Mouse (Mus musculus) urinary bladder, postnatal 10 days (tissue): ENCODE results near the gene Lmtk2.

ENCODE experiments used
- DNase-seq: peaks from one replicate; pipeline ENCODE4 v3.0.0; 2022; ENCODE audit warnings: low spot score

Gene Lmtk2

DNA sequence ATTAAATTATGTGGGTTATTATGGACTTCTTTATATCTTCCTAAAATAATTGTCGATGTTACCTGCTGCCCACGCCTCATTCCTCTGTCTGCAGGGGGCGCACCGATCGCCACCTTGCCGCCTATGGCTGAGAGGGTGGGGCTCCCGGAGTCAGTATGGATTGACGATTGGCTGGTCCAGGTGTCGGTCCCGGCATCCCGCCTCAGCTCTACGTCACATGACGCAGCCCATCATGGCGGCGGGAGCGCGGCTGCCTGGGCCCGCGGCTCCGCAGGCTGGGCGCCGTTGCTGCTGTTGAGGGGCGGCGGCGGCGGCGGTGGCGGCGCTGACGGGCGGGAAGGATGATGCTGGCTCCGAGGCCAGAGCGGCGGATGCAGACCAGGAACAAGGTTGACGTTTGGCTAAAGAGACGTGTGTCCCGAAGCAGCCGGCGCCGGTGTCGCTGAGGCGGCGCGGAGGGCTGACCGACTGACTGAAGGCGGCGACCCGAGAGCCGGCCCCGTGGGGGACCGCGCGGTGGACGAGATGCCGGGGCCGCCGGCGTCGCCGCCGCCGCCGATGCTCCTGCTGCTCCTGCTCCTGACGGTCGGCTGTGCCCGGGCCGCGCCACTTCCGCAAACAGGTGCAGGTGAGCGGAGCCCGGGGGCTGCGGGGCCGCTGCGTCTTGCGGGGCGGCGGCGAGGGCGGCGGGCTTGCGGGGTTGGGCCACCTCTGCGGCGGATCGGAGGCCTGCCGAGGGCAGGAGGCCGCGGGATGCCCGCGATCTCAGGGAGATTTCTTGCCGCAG, at the start of gene Lmtk2:
TSS of gene Lmtk2 (plus strand) at position 288 of the 787 bp plus-strand sequence.
- DNase-seq = peak; percentile 90

DNA sequence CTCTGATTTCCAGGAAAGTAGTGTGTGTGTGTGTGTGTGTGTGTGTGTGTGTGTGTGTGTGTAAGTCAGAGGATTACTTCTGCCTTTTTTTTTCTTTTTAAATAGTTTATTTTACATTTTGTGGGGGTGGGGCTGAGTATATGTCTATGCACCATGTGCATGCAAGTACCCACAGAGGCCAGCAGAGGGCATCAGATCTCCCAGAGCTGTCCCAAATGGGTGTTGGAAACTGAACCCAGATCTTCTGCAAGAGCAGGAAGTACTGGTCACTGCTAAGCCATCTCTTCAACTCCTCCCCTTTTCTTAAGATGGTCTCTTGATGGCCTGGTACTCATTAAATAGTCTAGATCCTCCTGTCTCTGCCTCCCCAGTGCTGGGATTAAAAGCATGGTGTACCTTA, 49.0 kb upstream of the Lmtk2 start:
- no peak for DNase-seq

DNA sequence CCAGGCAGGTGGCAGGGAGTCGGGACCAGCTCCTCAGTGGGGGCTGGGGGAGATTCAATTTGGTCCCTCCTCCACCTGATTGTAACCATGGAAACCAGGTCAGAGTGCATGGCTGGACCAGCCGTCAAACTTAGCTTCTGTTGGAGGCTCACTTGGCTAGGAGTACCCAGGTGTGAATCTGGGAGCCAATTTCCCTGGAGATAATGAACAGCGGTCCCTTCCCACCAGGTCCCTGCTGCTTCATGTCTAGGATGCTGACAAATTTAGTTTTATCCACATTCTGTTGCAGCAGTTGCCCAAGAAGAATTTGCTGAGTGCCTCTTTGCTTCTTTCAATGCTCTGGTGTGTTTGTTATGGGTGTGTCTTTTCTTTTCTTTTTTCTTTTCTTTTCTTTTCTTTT, 46.8 kb upstream of the Lmtk2 start:
- DNase-seq = no peak

DNA sequence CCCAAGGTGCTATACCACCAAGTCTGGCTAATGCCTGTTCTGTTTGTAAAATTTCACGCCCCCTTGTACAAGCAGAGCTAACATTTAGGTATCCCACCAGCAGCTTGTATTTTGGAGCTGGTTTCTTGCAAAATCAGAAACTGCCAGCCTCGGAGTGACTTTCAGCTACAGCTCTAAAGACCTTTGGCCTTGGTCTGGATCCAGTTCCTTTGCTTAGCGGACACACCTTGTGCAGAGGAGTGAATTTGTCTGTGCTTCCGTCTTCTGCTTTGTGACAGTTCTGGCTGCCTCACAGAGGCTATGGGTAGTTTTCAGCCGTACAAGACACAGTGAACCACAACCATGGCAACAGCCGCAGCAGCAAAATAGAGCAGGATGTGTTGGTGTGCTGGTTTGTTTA, 45.9 kb upstream of the Lmtk2 start:
- no peak for DNase-seq

DNA sequence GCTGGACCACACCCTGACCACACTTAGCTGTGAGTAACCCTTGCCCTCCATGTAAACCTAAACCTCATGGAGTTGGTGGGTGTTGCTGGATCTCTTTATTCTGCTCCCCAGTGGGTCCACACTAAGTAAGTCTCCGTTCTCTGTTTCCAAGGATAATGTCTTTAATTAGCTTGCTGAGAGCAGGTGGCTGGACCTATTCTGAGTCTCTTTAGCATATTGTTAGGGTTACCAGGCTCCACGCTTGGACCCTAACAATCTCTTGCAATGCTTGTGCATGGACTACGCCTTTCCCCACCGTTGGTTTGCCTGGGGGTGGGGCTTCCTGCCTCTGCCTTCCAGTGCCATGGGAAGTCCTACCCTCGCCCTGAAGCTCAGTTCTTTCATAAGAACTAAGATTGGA, 36.1 kb upstream of the Lmtk2 start:
- no peak for DNase-seq

DNA sequence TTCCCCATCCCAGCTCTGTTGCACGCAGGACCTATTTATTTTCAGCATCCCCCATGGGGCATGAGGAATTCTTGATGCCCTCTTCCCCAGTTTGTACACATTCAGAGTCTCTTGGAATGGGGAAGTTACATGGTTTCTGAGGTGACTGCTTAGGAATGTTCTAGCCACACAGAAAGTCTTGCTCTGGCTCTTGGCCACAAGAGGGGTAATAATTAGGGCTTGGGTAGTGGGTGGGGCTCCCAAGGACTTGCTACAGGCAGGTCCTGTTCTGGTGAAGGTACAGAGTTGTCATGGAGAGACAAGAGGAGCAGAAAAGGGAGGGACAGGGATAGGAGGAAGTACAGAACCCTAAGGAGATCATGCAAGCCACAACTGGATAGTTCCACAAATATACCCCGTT, 34.2 kb upstream of the Lmtk2 start:
- no peak for DNase-seq

DNA sequence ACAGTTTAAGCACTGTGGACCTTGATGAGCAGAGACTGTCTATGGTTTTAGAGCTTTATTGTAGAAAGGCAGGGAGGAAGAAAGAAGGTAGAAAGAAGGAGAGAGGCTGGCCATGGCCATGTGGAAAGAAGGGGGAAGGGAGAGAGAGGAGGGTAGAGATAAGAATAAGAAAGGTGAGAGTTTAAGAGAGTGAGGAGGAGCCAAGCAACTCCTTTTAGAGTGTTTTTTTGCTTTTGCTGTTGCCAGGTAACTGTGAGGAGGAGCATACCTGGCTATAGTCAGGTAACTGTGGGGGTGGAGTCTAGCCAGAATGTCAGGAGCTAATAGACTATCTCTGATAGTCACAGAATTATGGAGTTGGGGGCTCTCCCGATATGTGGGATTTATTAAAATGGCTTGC, 30.2 kb upstream of the Lmtk2 start:
- DNase-seq = no peak

DNA sequence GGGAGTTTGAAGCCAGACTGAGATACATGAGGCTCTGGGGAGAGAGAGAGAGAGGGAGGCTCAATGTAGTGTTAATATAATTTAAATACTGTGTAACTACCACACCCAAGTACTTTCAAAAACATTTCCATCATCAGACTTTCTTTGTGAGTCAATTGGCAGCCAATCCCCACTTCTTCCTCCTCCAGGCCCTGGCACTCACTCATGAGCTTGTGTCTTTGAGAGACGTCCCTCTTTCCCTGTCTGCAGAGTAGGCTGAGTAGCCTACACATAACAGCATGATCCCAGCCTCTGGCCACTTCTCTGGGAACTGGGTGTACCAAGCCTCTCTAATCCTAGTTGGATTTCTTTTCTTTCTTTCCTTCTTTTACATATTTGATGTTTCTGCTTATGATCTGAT, 29.0 kb upstream of the Lmtk2 start:
- no peak for DNase-seq

DNA sequence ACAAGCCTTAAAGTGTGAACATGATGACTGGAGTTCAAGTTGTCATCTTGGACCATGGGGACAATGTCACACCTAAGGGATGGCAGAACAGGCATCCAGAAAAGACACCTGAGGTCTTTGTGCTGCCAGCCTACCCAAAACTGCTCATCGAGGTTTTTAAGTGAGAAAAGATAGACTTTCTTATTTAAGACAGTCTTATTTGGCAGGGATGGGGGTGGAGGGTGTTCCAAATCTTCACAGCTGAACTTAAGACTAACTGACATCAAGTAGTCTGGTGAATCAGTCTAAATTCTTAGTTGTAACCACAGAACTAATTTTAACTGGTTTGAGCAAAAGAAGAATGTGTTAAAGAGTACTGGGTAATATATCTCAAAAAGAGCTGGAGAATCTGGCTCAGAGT, 22.7 kb upstream of the Lmtk2 start:
- no peak for DNase-seq

DNA sequence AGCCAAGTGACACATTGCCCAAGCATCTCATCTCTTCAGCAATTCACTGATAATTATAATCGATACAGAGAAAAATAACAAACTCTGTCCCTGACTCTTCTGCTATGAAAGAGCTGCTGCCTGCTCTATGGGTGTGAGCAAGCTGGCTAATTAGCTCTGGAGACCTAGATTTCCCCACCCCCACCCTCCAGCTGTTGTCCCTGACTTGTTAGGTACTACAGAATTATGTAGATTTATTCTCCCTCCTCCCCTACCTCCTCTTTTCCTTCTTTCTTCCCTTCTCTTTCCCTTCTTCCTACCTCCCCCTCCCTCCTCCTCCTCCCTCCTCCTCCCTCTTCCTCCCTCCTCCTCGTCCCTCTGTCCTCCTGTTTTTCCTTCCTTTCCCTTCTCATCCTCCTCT, 19.4 kb upstream of the Lmtk2 start:
- no peak for DNase-seq

DNA sequence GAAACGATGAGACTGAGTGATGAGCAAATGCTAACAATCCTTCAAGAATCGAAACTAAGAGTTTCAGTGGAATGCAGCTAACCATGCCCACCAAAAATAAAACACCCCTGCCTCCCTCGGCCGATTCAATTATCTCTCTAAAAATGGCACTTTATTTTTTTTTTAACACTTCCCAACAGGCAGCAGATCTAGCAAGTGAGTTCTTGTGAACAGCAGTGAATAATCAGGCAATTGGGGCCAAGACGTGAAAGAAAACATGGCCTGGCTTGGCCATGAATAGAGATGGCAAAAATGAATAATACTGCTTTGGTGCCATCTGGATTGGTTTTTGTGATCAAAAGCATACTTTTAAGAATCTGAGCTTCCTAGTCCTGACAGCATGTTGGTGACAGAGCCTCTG, 18.2 kb upstream of the Lmtk2 start:
- no peak for DNase-seq

DNA sequence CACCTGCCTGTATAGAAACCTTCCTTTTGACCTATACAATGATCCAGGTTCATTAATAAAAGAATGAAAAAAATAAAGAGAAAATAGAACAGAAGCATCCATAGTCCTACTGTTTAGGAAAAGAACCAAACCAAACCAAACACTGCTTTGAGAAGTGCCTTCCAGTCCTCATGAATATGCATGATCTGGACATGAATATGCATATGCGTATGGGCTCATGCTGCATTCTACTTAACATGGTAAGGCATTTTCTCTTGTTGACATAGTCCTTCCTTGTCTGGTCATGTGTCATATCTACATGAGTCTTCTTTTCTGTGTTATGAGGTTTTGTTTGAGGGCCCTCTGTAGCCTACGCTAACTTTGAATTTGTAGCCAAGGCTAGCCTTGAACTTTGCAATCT, 16.7 kb upstream of the Lmtk2 start:
- no peak for DNase-seq

DNA sequence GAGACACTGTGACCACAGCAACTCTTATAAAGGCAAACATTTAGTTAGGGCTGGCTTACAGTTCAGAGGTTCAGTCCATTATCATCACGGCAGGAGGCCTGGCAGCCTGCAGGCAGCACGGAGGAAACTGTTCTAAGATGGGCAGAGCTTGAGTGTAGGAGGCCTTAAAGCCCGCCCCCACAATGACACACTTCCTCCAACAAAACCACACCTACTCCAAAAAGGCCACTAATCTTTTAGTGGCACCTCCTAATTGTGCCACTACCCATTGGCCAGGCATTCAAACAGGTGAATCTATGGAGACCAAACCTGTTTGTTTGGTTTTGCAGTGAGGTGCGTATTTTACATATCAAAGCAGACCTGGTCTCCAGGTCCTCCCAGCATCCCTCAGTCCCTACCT, 16.0 kb upstream of the Lmtk2 start:
- no peak for DNase-seq

DNA sequence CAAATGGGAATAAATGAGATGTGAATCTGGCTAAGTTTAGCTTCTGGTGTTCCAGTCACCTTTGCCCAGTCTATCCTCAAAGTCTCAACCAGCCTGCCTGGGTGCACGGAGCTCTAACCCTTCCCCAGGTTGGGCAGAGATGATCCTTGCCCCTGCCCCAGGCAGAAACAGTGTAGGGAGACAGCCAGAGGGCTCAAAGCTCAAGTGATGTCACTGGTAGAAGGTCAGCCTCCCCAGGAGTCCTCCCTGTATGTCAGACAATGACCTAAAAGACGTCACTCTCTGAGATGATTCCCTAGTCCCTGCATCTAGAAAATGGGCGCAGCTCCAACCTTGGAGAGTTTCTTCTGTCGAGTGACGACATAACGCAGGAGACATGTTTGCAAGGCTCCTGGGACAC, 14.5 kb upstream of the Lmtk2 start:
- no peak for DNase-seq

DNA sequence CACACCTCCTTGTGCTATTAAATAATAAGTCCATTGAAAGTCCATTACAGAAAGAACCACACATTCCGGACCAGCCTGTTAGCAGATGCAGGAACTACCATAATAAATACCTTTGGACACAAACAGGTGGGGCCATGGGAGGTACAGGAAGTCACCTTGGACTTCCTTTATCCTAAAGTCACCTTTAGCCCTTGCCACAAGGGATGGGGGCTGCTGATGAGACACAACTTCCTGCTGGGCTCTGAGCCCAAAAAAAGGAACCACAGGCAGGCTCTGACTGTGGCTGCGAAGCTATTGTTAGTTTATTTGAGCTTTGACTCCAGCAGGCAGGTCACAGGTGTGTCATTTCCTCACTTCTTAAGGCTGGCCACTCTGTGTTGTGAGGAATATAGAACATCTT, 13.7 kb upstream of the Lmtk2 start:
- no peak for DNase-seq

DNA sequence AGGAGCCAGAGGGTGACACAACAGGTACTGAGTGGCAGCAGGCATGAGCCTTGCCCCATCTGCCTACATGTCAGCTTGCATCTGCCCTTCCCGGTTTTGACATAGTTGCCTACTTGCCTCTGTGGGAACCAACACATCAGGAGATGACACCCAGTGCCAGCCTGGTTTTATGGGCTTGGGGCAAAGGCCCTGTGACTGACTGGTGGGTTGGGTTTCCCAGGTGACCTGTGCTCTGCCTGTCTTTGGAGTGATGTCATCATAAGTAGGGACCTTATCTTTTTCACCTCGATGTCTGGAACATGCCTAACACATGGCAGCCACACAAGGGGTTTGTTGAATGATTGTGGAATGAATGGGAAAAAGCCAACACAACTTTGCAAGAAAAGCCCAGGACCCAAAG, 11.9 kb upstream of the Lmtk2 start:
- no peak for DNase-seq

DNA sequence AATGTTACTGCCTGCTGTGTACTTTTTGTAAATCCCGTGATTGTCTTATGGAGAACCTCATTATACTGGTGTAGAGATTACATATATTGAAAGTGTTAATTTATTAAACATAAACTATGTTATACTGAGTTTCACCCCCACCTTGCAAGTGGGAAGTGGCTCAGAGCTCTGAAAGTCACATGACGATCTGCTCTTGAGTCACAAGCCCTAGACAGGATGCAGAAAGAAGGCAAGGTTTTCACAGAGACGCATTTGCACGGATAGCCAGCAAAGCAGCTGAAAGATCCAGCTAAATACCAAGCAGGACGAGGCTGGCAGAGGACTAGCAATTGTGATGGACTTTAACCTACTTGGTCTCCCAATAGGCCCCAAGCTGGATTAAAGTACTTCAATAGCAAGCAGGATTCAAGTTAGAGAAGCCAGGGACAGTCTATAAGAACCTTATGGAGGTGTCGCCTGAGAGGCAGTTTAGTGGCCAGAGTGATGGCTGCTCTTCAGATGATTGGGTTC, 4.7 kb upstream of the Lmtk2 start:
- no peak for DNase-seq

DNA sequence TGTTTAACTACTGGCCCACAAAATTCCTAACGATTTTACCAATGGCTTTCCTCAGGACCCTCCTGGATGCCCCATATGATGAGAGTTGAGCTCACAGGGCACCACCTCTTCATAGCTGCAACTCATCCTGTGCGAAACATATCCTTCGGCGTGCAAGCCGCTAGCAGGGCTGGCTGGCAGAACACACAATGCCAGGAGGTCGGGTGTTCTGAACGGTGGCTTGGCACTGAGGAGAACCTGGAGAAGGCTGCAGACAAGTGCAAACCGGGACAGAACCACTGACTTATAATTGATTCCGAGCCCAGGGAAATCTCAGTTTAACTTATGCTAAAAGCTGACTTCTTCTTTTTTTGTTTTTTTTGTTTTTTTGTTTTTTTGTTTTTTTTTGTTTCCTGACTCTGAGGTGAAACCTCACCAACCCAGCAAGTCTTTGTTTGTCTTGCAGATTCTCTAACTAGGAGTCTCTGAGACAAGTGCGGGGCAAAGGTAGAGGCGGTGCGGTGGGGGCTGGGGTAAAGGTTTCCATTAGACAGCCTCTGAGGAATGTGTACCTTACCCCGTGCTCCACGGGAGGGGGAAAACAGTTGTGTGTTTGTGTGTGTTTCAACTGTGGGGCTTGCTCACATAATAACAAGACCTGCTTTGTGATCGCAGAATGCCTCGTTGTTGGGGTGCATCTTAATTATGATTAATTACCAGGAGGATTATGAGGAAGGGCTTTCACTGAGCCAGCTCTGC, 2.2 kb upstream of the Lmtk2 start:
- DNase-seq = no peak

DNA sequence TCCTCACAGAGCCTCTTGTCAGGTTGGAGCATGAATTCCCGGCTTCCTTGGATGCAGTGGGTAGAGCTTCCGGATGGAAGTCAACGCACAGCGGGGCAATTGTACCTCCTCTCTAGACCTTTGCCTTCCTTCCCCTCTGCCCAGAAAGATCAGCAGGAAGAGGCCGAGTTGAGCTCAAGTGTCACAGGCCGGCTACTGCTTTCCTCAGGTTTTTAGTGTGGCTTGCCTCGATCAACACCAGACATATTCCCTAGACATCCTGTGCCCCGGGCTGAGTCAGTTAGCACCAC, 1.7 kb upstream of the Lmtk2 start:
- DNase-seq = no peak

DNA sequence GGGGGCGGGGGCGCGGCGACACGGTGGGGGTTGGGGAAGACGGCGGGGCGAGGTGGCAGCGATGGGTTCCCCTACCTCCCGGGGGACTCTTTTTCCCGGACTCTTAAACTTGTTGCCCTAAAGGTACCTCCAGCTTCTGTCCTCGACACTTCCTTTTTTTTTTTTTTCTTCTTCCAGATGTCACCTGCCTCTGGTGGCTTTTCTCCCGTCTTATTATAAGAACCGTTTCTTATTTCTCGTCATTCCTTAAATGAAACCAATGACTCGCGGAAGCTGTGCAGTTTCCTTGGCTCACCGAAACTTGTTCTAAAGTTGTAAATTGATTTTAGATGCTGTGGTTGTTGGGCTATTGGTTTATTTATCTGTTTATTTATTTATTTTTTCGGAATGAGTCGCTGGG, 712 bp downstream of the Lmtk2 start:
- no peak for DNase-seq

DNA sequence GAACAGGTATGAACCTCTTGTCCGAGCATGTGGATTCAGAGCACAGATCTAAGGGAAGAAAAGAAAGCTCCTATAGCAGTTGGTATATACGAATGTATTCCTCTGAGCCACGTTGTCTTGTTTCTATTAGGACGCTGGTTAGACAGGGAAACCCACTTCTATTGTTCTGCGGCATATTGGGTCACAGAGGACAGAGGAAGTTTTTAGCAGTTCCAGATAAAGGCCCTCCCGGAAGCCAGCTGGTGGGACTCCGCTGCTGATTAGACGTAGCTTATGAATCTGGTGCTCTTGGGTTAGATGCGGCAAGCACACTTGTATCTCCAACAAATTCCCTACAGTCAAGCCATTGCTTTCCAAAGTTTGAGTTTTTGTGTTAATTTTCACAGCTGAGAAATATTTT, 4.8 kb downstream of the Lmtk2 start:
- DNase-seq = no peak

DNA sequence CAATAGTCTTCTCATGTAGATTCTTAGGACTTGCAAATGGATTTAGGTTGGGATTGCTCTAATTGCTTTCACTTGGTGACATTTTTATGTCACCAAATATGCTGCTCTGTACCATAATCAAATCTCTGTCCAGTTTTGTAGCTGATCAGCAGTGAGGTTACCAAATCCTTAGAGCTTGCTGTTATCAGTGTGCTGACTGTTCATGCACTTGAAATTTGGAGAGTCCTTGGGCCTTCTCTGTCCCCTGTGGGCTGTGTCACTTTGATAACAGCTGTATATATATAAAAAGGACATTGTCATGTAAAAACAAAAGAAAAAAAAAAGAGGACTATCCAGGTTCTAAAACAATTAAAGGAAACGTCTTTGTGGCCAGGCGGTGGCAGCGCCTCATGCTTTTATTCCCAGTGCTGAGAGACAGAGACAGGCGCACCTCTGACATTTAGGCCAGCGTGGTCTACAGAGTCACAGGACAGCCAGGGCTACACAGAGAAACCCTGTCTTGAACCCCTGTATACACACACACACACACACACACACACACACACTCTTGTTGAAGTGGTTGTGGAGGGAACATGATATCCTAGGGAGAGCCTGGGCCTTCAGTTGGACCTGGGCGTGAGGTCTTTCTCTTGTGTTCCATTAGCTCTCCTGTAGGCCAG, 5.4 kb downstream of the Lmtk2 start:
- no peak for DNase-seq

DNA sequence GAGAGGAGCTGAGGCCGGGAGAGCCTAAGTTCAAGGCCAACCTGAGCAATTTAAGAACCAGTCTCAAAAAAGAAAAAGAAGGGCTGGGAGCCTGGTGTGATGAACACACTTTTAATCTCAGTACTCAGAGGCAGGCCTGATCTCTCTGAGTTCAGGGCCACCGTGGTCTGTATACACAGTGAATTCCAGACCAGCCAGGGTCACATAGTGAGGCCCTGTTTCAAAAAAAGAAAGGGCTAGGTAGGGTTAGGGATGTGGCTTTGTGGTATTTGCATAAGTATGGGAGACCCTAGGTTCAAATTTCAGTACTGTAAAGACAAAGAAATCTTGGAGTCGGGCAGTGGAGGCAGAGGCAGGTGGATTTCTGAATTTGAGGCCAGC, 5.9 kb downstream of the Lmtk2 start:
- DNase-seq = no peak
